Mouse (Mus musculus) embryo, embryonic 10 days (tissue): Measurements from ENCODE around the gene Zbtb40.

ENCODE experiments used
- DNase-seq: peaks from one replicate; pipeline ENCODE4 v3.0.0-alpha.2; 2015; ENCODE audit warnings: low spot score

Gene Zbtb40

GRCm38 (mm10) chr4:136934746-136935613, 113.6 kb downstream of the Zbtb40 start:
- DNase-seq: no peak

GRCm38 (mm10) chr4:136930474-136930873, 118.1 kb downstream of the Zbtb40 start:
- no peak for DNase-seq
